Mouse (Mus musculus) liver, embryonic 14.5 days (tissue): ENCODE measurements around the gene Maml3.

Source experiments
- CTCF ChIP-seq: IDR thresholded peaks from 2 replicates; pipeline ENCODE4 v1.5.1; 2016; ENCODE audit warnings: antibody characterized with exemption, low read depth, control low read depth
- EP300 ChIP-seq: IDR thresholded peaks from 2 replicates; pipeline ENCODE4 v1.6.1; 2016; ENCODE audit warnings: antibody characterized with exemption, low read depth

GRCm38 (mm10) chr3:51686316-51686715, 418.6 kb downstream of the Maml3 start:
- no peak for TF ChIP-seq CTCF
- no peak for TF ChIP-seq EP300
